Mouse (Mus musculus) induced T-regulatory cell, adult 2 months (primary cell): ENCODE measurements around the gene Ciapin1.

Source experiments
- DNase-seq: peaks from one replicate; pipeline ENCODE4 v3.0.0-alpha.2; 2012; ENCODE audit warnings: low read depth

The Ciapin1 gene

GRCm38 (mm10) chr8:94807506-94807905 lies 30.7 kb downstream of the Ciapin1 start:
- no peak for DNase-seq

GRCm38 (mm10) chr8:94805811-94806210 lies 32.3 kb downstream of the Ciapin1 start:
- no peak for DNase-seq

GRCm38 (mm10) chr8:94804546-94805340 lies 33.4 kb downstream of the Ciapin1 start:
- DNase-seq, result no peak

- no peak for DNase-seq
Observed at GRCm38 (mm10) chr8:94803551-94803950, 34.6 kb downstream of the Ciapin1 start.

GRCm38 (mm10) chr8:94802375-94802774 lies 35.8 kb downstream of the Ciapin1 start:
- DNase-seq, result peak; percentile 58

- DNase-seq, result no peak
Observed at GRCm38 (mm10) chr8:94801293-94802095, 36.7 kb downstream of the Ciapin1 start.

- no peak for DNase-seq
Observed at GRCm38 (mm10) chr8:94800278-94800968, 37.7 kb downstream of the Ciapin1 start.

- no peak for DNase-seq
Observed at GRCm38 (mm10) chr8:94794782-94795181, 43.4 kb downstream of the Ciapin1 start.

- no peak for DNase-seq
Observed at GRCm38 (mm10) chr8:94794368-94794767, 43.8 kb downstream of the Ciapin1 start.

GRCm38 (mm10) chr8:94789256-94789955 lies 48.8 kb downstream of the Ciapin1 start:
- DNase-seq, result no peak

- no peak for DNase-seq
Observed at GRCm38 (mm10) chr8:94787524-94788501, 50.3 kb downstream of the Ciapin1 start.

- DNase-seq, result no peak
Observed at GRCm38 (mm10) chr8:94785995-94786595, 52.1 kb downstream of the Ciapin1 start.

- DNase-seq, result peak; percentile 67
Observed at GRCm38 (mm10) chr8:94785247-94785985, 52.7 kb downstream of the Ciapin1 start.

GRCm38 (mm10) chr8:94783890-94784289 lies 54.3 kb downstream of the Ciapin1 start:
- no peak for DNase-seq

GRCm38 (mm10) chr8:94781838-94782235 lies 56.3 kb downstream of the Ciapin1 start:
- no peak for DNase-seq

- no peak for DNase-seq
Observed at GRCm38 (mm10) chr8:94781155-94781837, 56.9 kb downstream of the Ciapin1 start.

- no peak for DNase-seq
Observed at GRCm38 (mm10) chr8:94780491-94781154, 57.5 kb downstream of the Ciapin1 start.

GRCm38 (mm10) chr8:94779534-94780294 lies 58.4 kb downstream of the Ciapin1 start:
- DNase-seq, result peak; percentile 15
